Mouse (Mus musculus) C2C12 (cell line): Measurements from ENCODE around the gene Amt. TPM values are rescaled to one million over a fixed set of nuclear protein-coding genes. Genes with fewer than 3 reads are reported as not detected.

ENCODE experiments used
- H3K27me3 ChIP-seq: one replicate; pipeline ENCODE4 v1.6.1; 2011; ENCODE audit not compliant: control insufficient read depth, insufficient read depth, insufficient read length
- H3K36me3 ChIP-seq: one replicate; pipeline ENCODE4 v1.6.1; 2011; ENCODE audit not compliant: control insufficient read depth, insufficient read depth
- H3K4me3 ChIP-seq: one replicate; pipeline ENCODE4 v1.5.1; 2011; ENCODE audit warnings: mild to moderate bottlenecking, control low read depth; ENCODE audit not compliant: poor library complexity, insufficient read depth, severe bottlenecking
- H3K79me2 ChIP-seq: one replicate; pipeline ENCODE4 v1.6.1; 2011; ENCODE audit not compliant: control insufficient read depth, insufficient read depth
- H3K79me3 ChIP-seq: one replicate; pipeline ENCODE4 v1.6.1; 2011; ENCODE audit warnings: low read depth, control low read depth
- H3ac ChIP-seq: one replicate; pipeline ENCODE3; 2011; ENCODE audit warnings: low read depth; ENCODE audit not compliant: control insufficient read depth, insufficient read length
- CEBPB ChIP-seq: IDR thresholded peaks from one replicate; pipeline ENCODE4 v1.6.1; 2011; ENCODE audit warnings: low read depth, mild to moderate bottlenecking, control low read depth, moderate library complexity
- CTCF ChIP-seq: IDR thresholded peaks from one replicate; pipeline ENCODE4 v1.5.1; 2011; ENCODE audit not compliant: control insufficient read depth, insufficient read depth, insufficient read length
- FOSL1 ChIP-seq: IDR thresholded peaks from one replicate; pipeline ENCODE4 v1.8.0; 2011; ENCODE audit warnings: mild to moderate bottlenecking, low read length; ENCODE audit not compliant: poor library complexity, insufficient read depth, severe bottlenecking
- MAX ChIP-seq: IDR thresholded peaks from one replicate; pipeline ENCODE4 v1.6.1; 2011; ENCODE audit warnings: mild to moderate bottlenecking, control low read depth
- MYOD1 ChIP-seq: IDR thresholded peaks from one replicate; pipeline ENCODE4 v1.6.1; 2011; ENCODE audit warnings: low read depth; ENCODE audit not compliant: control insufficient read depth, insufficient read length
- MYOG ChIP-seq: IDR thresholded peaks from one replicate; pipeline ENCODE4 v1.6.1; 2011; ENCODE audit not compliant: control insufficient read depth, insufficient read length; ENCODE audit errors: extremely low read depth
- USF1 ChIP-seq: IDR thresholded peaks from one replicate; pipeline ENCODE4 v1.6.1; 2011; ENCODE audit warnings: low read depth, mild to moderate bottlenecking, control low read depth, moderate library complexity
- polyA plus RNA-seq: library from polyadenylated mRNA; unstranded; fragments of >200 nt; fragmentation: generic; extraction: Trizol; gene quantifications from one replicate; pipeline ENCODE4 v1.2.1, GENCODE M21; 2012; ENCODE audit warnings: missing spikeins

Amt gene
- polyA plus RNA-seq, 1 experiment = 0.71 TPM

GRCm38 (mm10) chr9:108342301-108342831 is 45.7 kb downstream of the Amt start:
- no peaks in the 10 kb centered on the region for H3K27me3 ChIP-seq
- peaks cover 17% of the 10 kb centered on the region for H3K79me2 ChIP-seq
- peaks cover 26% of the 10 kb centered on the region for H3K36me3 ChIP-seq
- H3K79me3 ChIP-seq = peaks cover 15% of the 10 kb centered on the region
- no peak for TF ChIP-seq CTCF
- no peak for TF ChIP-seq MAX
- TF ChIP-seq USF1 = no peak
- TF ChIP-seq MYOD1 = no peak
- TF ChIP-seq MYOG = no peak
- TF ChIP-seq FOSL1 = no peak
- TF ChIP-seq CEBPB = no peak
- H3K4me3 ChIP-seq = no peak overlapping the region
- H3ac ChIP-seq = no peak overlapping the region

GRCm38 (mm10) chr9:108343331-108343730 is 46.7 kb downstream of the Amt start:
- TF ChIP-seq MYOD1 (no peak), FOSL1 (no peak), CEBPB (no peak), CTCF (no peak), MYOG (no peak), USF1 (no peak), MAX (no peak)
- H3K36me3 ChIP-seq = peaks cover 19% of the 10 kb centered on the region
- H3K27me3 ChIP-seq = no peaks in the 10 kb centered on the region
- H3ac ChIP-seq = no peak overlapping the region
- H3K79me3 ChIP-seq = peaks cover 16% of the 10 kb centered on the region
- H3K4me3 ChIP-seq = no peak overlapping the region
- peaks cover 23% of the 10 kb centered on the region for H3K79me2 ChIP-seq

- H3K79me2 ChIP-seq = peaks cover 28% of the 10 kb centered on the region
- TF ChIP-seq MYOD1 (no peak), MAX (no peak), USF1 (no peak), CEBPB (no peak), MYOG (no peak), CTCF (no peak), FOSL1 (no peak)
- H3K27me3 ChIP-seq = no peaks in the 10 kb centered on the region
- no peak overlapping the region for H3ac ChIP-seq
- no peak overlapping the region for H3K4me3 ChIP-seq
- peaks cover 21% of the 10 kb centered on the region for H3K79me3 ChIP-seq
- H3K36me3 ChIP-seq = peaks cover 16% of the 10 kb centered on the region
Observed at GRCm38 (mm10) chr9:108343835-108344234, 47.2 kb downstream of the Amt start.

DNA sequence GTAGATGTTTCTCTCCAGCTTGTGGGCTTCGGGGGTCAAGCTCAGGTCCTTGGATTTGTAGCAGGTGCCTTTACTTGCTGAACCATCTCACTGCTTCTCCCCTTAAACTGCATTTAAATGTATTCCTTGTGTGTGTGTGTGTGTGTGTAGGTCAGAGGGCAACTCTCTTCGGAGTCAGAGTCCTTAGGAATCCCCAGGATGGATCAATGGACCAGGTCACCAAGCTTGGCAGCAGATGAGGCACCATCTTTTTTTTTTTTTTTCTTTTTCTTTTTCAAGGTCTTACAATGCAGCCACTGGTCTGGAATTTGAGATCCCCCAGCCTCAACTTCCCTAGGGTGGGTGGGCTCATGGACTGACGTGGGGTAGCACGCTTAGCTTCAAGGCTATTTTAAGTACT is 47.8 kb downstream of the Amt start:
- H3K27me3 ChIP-seq = no peaks in the 10 kb centered on the region
- TF ChIP-seq MAX (no peak), FOSL1 (no peak)
- H3K4me3 ChIP-seq = no peak overlapping the region
- H3K79me3 ChIP-seq = peaks cover 26% of the 10 kb centered on the region
- no peak overlapping the region for H3ac ChIP-seq
- H3K79me2 ChIP-seq = peaks cover 31% of the 10 kb centered on the region
- peaks cover 16% of the 10 kb centered on the region for H3K36me3 ChIP-seq

DNA sequence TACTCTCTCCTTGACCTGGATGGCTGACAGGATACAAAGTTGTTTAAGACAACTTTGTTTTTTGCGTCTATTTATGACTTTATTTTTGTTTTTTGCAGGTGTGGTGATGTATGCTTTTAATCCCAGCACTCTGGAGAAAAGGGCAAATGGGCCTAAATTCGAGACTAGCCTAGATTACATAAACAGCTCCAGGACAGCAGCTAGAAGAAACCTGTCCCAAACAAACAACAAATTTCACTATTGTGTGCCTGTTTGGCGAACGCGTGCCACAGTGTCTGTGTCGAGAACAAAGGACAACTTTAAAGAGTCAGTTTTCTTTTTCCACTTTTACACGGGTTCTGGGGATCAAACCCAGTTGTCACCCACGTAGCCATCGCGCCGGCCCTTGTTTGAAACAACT is 50.4 kb downstream of the Amt start:
- H3K4me3 ChIP-seq = peak overlapping the region; percentile 74
- TF ChIP-seq USF1 = no peak
- TF ChIP-seq MAX = no peak
- no peak for TF ChIP-seq CEBPB
- no peak for TF ChIP-seq CTCF
- TF ChIP-seq MYOD1 = no peak
- TF ChIP-seq MYOG = no peak
- TF ChIP-seq FOSL1 = no peak
- H3K79me3 ChIP-seq = peaks cover 25% of the 10 kb centered on the region
- H3K79me2 ChIP-seq = peaks cover 33% of the 10 kb centered on the region
- peaks cover 22% of the 10 kb centered on the region for H3K36me3 ChIP-seq
- H3K27me3 ChIP-seq = no peaks in the 10 kb centered on the region
- H3ac ChIP-seq = peak overlapping the region; percentile 30

DNA sequence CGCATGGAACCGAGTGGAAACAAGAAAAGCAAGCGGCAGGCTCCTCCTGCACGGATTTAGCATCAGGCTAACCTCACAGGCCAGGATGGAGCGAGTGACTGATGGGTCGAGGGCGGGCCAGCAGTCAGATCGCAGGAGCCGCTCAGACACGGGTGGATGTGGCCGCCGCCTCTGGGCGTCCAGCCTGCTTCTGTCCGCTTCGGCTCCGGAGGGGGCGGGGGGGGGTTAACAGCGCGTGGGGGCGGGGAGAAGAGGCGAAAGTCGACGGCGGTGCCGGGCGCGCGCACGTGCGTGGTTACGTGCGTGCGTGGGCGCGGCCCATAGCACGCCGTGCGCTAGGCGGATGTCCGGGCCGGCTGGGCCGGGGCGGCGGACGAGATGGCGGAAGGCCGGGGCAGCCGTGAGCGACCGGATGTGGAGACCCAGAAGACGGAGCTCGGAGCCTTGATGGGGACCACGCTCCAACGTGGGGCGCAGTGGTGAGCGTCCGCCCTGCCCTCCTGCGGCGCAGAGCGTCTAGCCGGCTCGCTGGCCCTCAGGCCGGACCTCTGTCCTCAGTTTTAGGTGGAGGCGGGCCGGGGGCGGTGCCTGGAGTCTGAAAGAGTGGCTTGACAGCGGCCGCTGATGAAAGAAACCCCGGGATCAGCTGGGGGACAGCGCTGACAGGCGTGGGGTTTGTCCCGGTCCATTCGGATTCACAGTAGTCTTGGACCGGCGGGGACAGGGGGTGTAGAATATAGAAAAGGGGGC is 51.1 kb downstream of the Amt start, which contains the start of gene Usp4:
Gene Usp4, plus strand, starts transcription at position 314 of the 750 bp plus-strand sequence.
- H3K79me3 ChIP-seq = peaks cover 26% of the 10 kb centered on the region
- peaks cover 29% of the 10 kb centered on the region for H3K36me3 ChIP-seq
- no peaks in the 10 kb centered on the region for H3K27me3 ChIP-seq
- peak within 1 kb of the TSS; percentile 74 for H3K4me3 ChIP-seq
- peak within 1 kb of the TSS; percentile 96 for H3ac ChIP-seq
- H3K79me2 ChIP-seq = peaks cover 35% of the 10 kb centered on the region
- TF ChIP-seq CTCF (no peak), MAX (peak; percentile 37)
